Mouse (Mus musculus) mouse embryonic stem cell (cell line): ENCODE measurements around the gene Ptrh1.

Source experiments
- in situ Hi-C, 2 experiments: fragments of 300-500 bp; cut with MboI; formaldehyde crosslinking; loops; 1 replicate in 1 of 2; 3 replicates in 1 of 2; pipeline ENCODE4 v1.14.3; 2019 to 2020; ENCODE audit warnings: low sequenced_read_pairs in 2 of 2, low pct_unique_long_range_greater_than_20kb in 1 of 2, mixed read lengths in 1 of 2; ENCODE audit not compliant: unreplicated experiment in 1 of 2

Gene Ptrh1

DNA sequence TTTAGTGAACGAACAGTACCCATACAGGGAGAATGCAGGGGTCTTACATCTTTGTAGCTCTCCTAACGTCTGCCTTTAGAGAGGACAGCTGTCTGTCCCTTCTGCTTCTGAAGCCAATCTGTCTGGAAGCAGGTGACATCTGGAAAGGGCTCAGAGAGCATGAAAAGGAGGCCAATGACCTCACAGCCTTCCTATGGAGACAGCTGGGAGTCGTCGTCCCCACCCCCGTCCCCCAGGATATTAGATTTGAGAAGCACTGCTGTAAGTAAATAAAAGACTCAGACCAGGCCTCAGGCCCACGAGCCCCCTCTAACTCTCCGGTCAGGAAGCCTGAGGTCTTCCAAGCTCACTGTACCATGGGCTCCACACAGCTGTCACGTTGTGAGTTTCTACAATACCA, 48.6 kb downstream of the Ptrh1 start:
- in situ Hi-C loops, result no loop called here

GRCm38 (mm10) chr2:32824778-32825177, 49.2 kb downstream of the Ptrh1 start:
- in situ Hi-C loops, result no loop called here

DNA sequence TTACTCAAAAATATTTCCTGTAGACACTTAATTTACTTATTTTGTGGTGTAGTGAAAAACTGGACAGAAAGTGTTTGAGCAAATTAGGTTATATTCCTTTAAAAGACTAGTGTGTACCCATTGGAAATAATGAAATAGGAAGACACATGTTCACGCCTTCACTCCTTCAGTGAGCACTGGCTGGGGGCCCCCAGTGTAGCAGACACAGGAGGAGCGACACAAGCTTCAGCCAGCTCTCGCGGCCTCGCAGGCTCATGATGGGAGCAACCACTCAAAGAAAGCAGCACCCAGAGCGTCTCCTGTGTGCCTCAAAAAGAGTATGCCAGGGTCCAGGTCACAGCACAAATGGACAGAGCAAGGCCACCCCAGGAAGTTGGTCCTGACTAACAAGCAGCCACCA, 50.2 kb downstream of the Ptrh1 start:
- in situ Hi-C loops, result no loop called here
